Mouse (Mus musculus) spleen, adult 2 months (tissue): ENCODE data around the gene Tmod2. TPM values are rescaled to one million over a fixed set of nuclear protein-coding genes. Genes with fewer than 3 reads are reported as not detected.
A peak's percentile ranks its signal among the peaks of the same experiment; 100 is the strongest.

ENCODE experiments used
- DNase-seq, 2 experiments: peaks; one replicate each; pipeline versions ENCODE4 v3.0.0 to v3.0.0-alpha.2; 2012 to 2021; ENCODE audit warnings: low spot score in 2 of 2, low read depth in 1 of 2
- H3K27ac ChIP-seq: fragments of 200-500 bp; 2 replicates; pipeline ENCODE4 v1.5.1; 2012; ENCODE audit warnings: low read length, inconsistent platforms; ENCODE audit not compliant: insufficient read depth
- H3K27me3 ChIP-seq: fragments of 200-500 bp; 2 replicates; pipeline ENCODE4 v1.6.1; 2012; ENCODE audit warnings: mild to moderate bottlenecking, moderate library complexity, low read length, inconsistent platforms; ENCODE audit not compliant: control insufficient read depth, insufficient read depth
- H3K36me3 ChIP-seq: fragments of 200-500 bp; 2 replicates; pipeline ENCODE4 v1.6.1; 2012; ENCODE audit warnings: mild to moderate bottlenecking, low read length, inconsistent platforms; ENCODE audit not compliant: control insufficient read depth, insufficient read depth
- H3K4me1 ChIP-seq: fragments of 200-500 bp; 2 replicates; pipeline ENCODE4 v1.6.1; 2011; ENCODE audit warnings: inconsistent platforms; ENCODE audit not compliant: control insufficient read depth, insufficient read depth, insufficient read length
- H3K4me3 ChIP-seq: fragments of 200-500 bp; 2 replicates; pipeline ENCODE4 v1.5.1; 2011; ENCODE audit warnings: mild to moderate bottlenecking, inconsistent platforms; ENCODE audit not compliant: insufficient read depth, insufficient read length; ENCODE audit errors: extremely low read depth
- CTCF ChIP-seq: fragments of 200-500 bp; IDR thresholded peaks from 2 replicates; pipeline ENCODE4 v1.5.1; 2011; ENCODE audit warnings: mild to moderate bottlenecking, inconsistent platforms; ENCODE audit not compliant: insufficient read depth, insufficient read length, insufficient replicate concordance; ENCODE audit errors: extremely low read depth
- POLR2A ChIP-seq: fragments of 200-500 bp; IDR thresholded peaks from 2 replicates; pipeline ENCODE4 v1.6.1; 2011; ENCODE audit warnings: low read depth, low read length, inconsistent platforms
- WGBS: fragments of 180-500 bp; shearing (Covaris S2); methylation state at CpG from one replicate; pipeline ENCODE4 v1.1.7; 2018; 5-methylcytosine and 5-hydroxymethylcytosine counted together
- polyA plus RNA-seq: library from polyadenylated mRNA; depleted of rRNA; stranded (reverse); fragments of >200 nt; gene quantifications from 2 replicates; pipeline ENCODE4 v1.2.3, GENCODE M21; 2012; rRNA removed

Gene Tmod2
- polyA plus RNA-seq, 1 experiment: 0.19 TPM

DNA sequence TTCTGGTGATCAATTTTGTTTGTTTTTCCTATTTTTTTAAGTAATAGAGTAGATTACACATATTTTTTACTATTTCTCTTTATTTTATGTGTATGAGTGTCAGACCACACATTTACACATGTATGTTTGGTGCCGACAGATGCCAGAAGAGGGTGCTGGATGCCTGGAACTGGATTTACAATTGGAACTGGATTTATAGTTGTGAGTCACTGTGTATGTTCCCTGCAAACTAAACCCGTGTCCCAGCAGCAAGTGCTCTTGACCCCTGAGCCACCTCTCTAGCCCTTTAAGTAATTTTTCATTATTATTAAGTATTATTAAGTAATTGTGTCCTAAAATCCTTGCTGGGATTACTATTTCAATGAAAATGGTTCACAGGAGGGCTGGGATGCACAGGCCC, 88.9 kb downstream of the Tmod2 start:
- no peak overlapping the region for H3K27ac ChIP-seq
- no peak overlapping the region for H3K4me3 ChIP-seq
- peaks cover 8% of the 10 kb centered on the region; the same call in 1 of the 2 replicates for H3K36me3 ChIP-seq
- H3K27me3 ChIP-seq: no peaks in the 10 kb centered on the region
- 83% methylated on average over 2 of the region's 2 CpGs for WGBS
- DNase-seq: no peak
- no peaks in the 10 kb centered on the region for H3K4me1 ChIP-seq
- TF ChIP-seq CTCF (no peak), POLR2A (no peak)

DNA sequence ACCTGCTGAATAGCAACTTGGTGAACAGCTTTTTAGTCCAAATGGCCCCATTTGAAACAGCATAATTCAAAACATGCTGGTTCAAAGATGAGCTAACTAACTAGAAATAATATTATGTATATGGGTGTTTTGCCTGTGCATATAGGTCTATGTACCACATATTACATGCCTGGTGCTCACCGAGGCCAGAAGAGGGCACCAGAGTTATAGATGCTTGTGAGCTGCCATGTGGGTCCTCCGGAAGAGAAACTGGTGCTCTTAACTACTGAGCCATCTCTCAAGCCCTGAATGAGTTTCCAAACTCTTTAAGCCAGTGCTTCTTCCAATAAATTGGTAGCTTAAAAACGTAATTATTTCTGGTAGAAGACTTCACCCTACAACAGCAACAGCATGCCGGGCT, 89.3 kb downstream of the Tmod2 start:
- Histone ChIP-seq H3K27me3 (no peaks in the 10 kb centered on the region), H3K4me1 (no peaks in the 10 kb centered on the region), H3K4me3 (no peak overlapping the region), H3K36me3 (peaks cover 9% of the 10 kb centered on the region; the same call in 1 of the 2 replicates), H3K27ac (no peak overlapping the region)
- WGBS: 70% methylated on average over 4 of the region's 4 CpGs
- peak; percentile 52 to 65 for DNase-seq
- TF ChIP-seq POLR2A: no peak
- TF ChIP-seq CTCF: peak; percentile 68; the same call in 1 of the 2 replicates

DNA sequence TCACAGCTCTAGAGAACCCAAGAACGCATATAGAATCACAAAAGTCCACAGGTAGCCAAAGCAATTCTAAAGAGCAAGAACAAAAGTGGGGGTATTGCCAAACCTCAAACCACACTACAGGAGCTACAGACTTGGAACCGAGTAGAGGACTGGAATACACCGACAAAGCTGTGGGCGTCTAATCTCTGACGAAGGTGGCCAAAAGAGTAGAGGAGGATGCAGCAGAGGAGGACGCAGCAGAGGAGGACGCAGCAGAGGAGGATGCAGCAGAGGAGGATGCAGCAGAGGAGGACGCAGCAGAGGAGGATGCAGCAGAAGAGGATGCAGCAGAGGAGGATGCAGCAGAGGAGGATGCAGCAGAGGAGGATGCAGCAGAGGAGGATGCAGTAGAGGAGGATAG, 90.2 kb downstream of the Tmod2 start:
- WGBS: 86% methylated on average over 7 of the region's 8 CpGs
- Histone ChIP-seq H3K4me3 (no peak overlapping the region), H3K36me3 (peaks cover 8% of the 10 kb centered on the region), H3K4me1 (no peaks in the 10 kb centered on the region), H3K27ac (no peak overlapping the region), H3K27me3 (no peaks in the 10 kb centered on the region)
- TF ChIP-seq CTCF: no peak
- TF ChIP-seq POLR2A: no peak
- DNase-seq: no peak

DNA sequence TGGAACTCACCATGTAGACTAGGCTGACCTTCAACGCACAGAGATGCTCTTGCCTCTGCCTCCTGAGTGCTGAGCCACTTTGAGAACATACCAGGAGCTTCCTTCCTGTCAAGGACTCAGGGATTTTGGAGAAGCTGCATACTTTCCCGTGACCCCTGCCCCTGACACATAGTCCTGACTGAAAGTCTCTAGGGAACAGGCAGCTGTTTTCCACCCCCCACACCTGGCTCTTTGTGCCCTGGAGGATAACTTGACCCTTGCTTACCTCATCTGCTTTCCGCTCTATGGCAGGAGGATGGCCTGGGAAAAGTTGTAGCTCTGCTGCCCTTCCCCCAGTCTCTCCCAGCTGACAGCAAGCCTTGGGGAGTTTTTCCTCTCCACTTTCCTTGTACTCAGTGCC, 93.4 kb downstream of the Tmod2 start:
- no peak for DNase-seq
- 91% methylated on average over 3 of the region's 3 CpGs for WGBS
- H3K4me3 ChIP-seq: no peak overlapping the region
- TF ChIP-seq POLR2A (no peak), CTCF (no peak)
- no peak overlapping the region for H3K27ac ChIP-seq
- no peaks in the 10 kb centered on the region for H3K4me1 ChIP-seq
- no peaks in the 10 kb centered on the region for H3K27me3 ChIP-seq
- H3K36me3 ChIP-seq: peaks cover 19% of the 10 kb centered on the region

Other genes with a start within 250 kb of the Tmod2 start
- 11.4 and 12.7 TPM in 2 replicates for gene Mapk6, start 201.3 kb downstream of the Tmod2 start, polyA plus RNA-seq
- gene Leo1, start 169.8 kb downstream of the Tmod2 start, polyA plus RNA-seq: 2.0 and 2.1 TPM in 2 replicates
- 24.0 and 28.4 TPM in 2 replicates for gene Tmod3, start 51.7 kb downstream of the Tmod2 start, polyA plus RNA-seq
- gene Lysmd2, start 14.4 kb upstream of the Tmod2 start, polyA plus RNA-seq: 6.6 and 12.1 TPM in 2 replicates
- gene Scg3, start 72.7 kb upstream of the Tmod2 start, polyA plus RNA-seq: not detected in 2 replicates
- gene Bmp5, start 164.0 kb upstream of the Tmod2 start, polyA plus RNA-seq: not detected in 2 replicates